Mouse (Mus musculus) hindbrain, embryonic 10.5 days (tissue): ENCODE results near the gene Ctns. TPM values are rescaled to one million over a fixed set of nuclear protein-coding genes. Genes with fewer than 3 reads are reported as not detected.

ENCODE experiments used
- DNase-seq: peaks from one replicate; pipeline ENCODE4 v3.0.0-alpha.2; 2017; ENCODE audit warnings: low spot score
- H3K27ac ChIP-seq: fragments of 300-500 bp; sonication (generic); 2 replicates; pipeline ENCODE4 v1.5.1; 2016; ENCODE audit warnings: mild to moderate bottlenecking, moderate library complexity
- H3K27me3 ChIP-seq: fragments of 300-500 bp; sonication (generic); 2 replicates; pipeline ENCODE4 v1.6.1; 2016; ENCODE audit warnings: mild to moderate bottlenecking; ENCODE audit not compliant: poor library complexity, insufficient read depth, severe bottlenecking
- H3K36me3 ChIP-seq: fragments of 300-500 bp; sonication (generic); 2 replicates; pipeline ENCODE4 v1.6.1; 2016; ENCODE audit warnings: mild to moderate bottlenecking, moderate library complexity
- H3K4me1 ChIP-seq: fragments of 300-500 bp; sonication (generic); replicated peaks from 2 replicates; pipeline ENCODE4 v1.6.1; 2016; ENCODE audit warnings: mild to moderate bottlenecking
- H3K4me3 ChIP-seq: fragments of 300-500 bp; sonication (generic); 2 replicates; pipeline ENCODE4 v1.5.1; 2016; ENCODE audit warnings: mild to moderate bottlenecking, moderate library complexity
- H3K9me3 ChIP-seq: fragments of 300-500 bp; sonication (generic); 2 replicates; pipeline ENCODE4 v1.6.1; 2016; ENCODE audit warnings: mild to moderate bottlenecking, moderate library complexity
- WGBS: fragments of 180-500 bp; shearing (Covaris S2); methylation state at CpG from one replicate; pipeline ENCODE4 v1.1.7; 2016; 5-methylcytosine and 5-hydroxymethylcytosine counted together
- polyA plus RNA-seq: library from polyadenylated mRNA; unstranded; fragments of >200 nt; fragmentation: Nextera tagmentation; extraction: Ambion mirVana; gene quantifications from 2 replicates; pipeline ENCODE4 v1.2.1, GENCODE M21; 2016

Gene Ctns
- polyA plus RNA-seq, 1 experiment from 2014 or later, result 19.9 TPM

DNA sequence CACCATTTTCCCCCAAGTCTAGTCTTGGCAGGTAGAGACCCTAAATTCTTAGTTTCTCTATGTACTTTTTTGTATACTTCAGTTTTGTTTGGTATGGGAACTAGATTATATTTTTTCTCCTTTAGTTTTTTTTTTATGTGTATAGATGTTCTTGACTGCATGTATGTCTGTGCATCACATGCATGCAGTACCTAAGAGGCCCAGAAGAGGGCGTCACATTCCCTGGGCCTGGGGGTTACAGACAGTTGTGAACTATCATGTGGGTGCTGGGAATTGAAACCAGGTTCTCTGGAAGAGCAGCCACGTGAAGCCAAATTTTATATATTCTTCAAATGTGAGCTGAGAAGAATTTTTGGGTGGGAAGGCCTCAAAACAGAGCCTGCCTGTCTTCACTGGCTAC, 20.8 kb upstream of the Ctns start:
- no peaks in the 10 kb centered on the region for H3K27me3 ChIP-seq
- no peaks in the 10 kb centered on the region for H3K9me3 ChIP-seq
- no peak overlapping the region for H3K27ac ChIP-seq
- no peak for DNase-seq
- no peaks in the 10 kb centered on the region for H3K4me1 ChIP-seq
- H3K36me3 ChIP-seq, result no peaks in the 10 kb centered on the region
- WGBS, result 56% methylated on average over 2 of the region's 2 CpGs
- no peak overlapping the region for H3K4me3 ChIP-seq

DNA sequence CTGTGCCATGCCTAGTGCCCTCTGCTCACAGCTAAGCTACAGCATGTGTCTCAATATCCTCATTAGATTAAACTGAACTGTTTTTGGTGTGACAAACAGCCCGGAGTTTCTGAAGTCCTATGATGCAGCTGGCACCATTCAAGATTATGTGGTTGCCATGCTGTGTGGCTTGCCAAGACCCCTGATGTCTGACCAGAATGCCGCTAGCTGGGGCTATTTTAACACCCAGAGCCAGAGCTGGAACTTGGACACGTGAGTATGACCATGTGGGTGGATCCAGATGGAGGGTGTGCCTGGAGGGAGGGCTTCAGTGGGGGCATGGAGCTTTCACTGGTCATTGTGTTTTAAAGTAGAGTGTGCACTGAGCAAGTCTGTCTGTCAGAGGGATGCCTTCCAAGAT, 15.1 kb upstream of the Ctns start:
- H3K4me3 ChIP-seq, result no peak overlapping the region
- WGBS, result 82% methylated on average over 3 of the region's 3 CpGs
- DNase-seq, result no peak

DNA sequence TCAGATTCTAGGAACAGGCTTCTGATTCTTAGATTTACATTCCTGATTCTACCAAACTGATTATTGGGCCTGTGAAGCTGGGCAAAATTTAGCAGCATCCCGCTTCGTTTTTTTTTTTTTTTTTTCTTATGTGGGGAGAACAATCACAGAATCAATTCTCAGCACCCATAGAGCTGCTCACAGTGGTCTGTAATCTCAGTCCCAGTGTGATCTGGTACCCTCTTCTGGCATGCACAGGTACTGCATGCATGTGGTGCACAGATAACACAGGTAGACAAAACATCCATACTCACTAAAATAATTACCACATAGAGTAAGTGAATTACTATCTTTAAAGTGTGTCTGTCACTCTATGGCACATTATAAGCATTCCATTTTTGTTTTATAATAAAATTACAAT, 8.8 kb upstream of the Ctns start:
- DNase-seq, result no peak
- H3K4me1 ChIP-seq, result no peaks in the 10 kb centered on the region
- 87% methylated on average over 2 of the region's 2 CpGs for WGBS
- H3K36me3 ChIP-seq, result no peaks in the 10 kb centered on the region
- H3K27me3 ChIP-seq, result 0 out of 2 replicates have a peak, but pooled peaks cover 2% of the 10 kb centered on the region
- H3K9me3 ChIP-seq, result no peaks in the 10 kb centered on the region
- no peak overlapping the region for H3K27ac ChIP-seq
- no peak overlapping the region for H3K4me3 ChIP-seq

More for the DNA sequence above, 15.1 kb upstream of the Ctns start:
- no peaks in the 10 kb centered on the region for H3K27me3 ChIP-seq
- no peaks in the 10 kb centered on the region for H3K36me3 ChIP-seq
- no peaks in the 10 kb centered on the region for H3K4me1 ChIP-seq
- H3K9me3 ChIP-seq, result no peaks in the 10 kb centered on the region
- H3K27ac ChIP-seq, result no peak overlapping the region

DNA sequence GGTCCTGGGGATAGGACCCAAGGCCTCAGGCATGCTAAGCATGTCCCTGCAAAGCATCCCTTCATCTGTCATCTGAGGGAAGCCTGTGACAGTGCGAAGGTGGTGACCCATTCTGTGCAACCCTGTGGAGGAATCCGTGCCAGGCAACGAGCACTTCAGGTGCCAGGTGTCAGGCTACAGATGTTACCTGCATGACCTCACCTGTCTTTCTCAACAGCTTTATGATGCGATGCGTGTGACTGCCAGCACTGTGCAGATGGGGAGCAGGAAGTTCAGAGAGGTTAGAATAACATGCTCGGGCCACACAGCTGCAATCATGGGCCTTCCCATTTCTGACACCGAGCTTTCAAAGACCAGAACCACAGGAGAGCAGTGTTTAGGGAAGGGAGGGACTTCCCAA, 6.4 kb upstream of the Ctns start:
- Histone ChIP-seq H3K27me3 (peaks cover 9% of the 10 kb centered on the region), H3K36me3 (no peaks in the 10 kb centered on the region), H3K27ac (no peak overlapping the region), H3K9me3 (no peaks in the 10 kb centered on the region), H3K4me1 (no peaks in the 10 kb centered on the region), H3K4me3 (no peak overlapping the region)
- WGBS, result 80% methylated on average over 7 of the region's 7 CpGs
- DNase-seq, result no peak

DNA sequence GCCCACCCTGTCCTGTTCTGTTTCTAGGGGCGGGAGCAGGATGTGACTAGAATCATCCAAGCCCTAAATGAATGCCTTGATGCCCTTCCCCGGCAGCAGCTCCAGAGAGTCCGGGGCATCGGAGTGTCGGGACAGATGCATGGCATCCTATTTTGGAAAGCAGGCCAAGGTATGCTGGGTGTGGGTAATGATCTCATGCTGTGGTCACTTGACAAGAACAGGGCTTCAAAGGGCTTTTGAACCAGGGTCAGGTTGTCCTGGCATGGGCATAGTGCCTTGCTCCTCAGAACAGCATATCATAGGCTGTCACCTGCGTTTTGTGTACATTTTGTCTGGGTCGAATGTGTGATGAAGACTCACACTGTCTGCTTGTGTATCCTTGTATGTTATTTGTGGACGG, 5.1 kb upstream of the Ctns start:
- Histone ChIP-seq H3K4me3 (no peak overlapping the region), H3K27me3 (peaks cover 15% of the 10 kb centered on the region), H3K27ac (no peak overlapping the region), H3K36me3 (no peaks in the 10 kb centered on the region), H3K4me1 (peaks cover 8% of the 10 kb centered on the region), H3K9me3 (no peaks in the 10 kb centered on the region)
- WGBS, result 87% methylated on average over 8 of the region's 8 CpGs
- no peak for DNase-seq

DNA sequence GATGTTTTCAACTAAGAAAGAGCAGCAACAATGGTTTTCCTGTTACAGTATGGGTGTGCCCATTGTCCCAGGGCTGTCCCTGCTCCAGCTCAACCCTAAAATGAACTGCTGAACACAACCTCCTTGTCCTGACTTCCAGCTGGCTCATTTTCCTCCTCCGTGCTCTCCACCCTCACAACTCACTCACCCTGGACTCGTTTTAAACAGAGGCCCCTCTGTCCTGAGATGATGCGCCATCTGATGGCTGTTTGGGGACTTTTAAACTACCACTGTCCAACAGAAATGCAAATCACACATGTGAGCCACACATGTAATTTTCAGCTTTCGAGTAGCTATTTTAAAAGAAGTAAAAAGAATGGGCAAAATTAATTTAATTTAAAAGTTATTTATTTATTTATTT, 2.8 kb upstream of the Ctns start:
- Histone ChIP-seq H3K4me1 (peaks cover 22% of the 10 kb centered on the region), H3K27me3 (peaks cover 15% of the 10 kb centered on the region), H3K27ac (no peak overlapping the region), H3K4me3 (no peak overlapping the region), H3K9me3 (no peaks in the 10 kb centered on the region), H3K36me3 (no peaks in the 10 kb centered on the region)
- no peak for DNase-seq
- 42% methylated on average over 4 of the region's 4 CpGs for WGBS

DNA sequence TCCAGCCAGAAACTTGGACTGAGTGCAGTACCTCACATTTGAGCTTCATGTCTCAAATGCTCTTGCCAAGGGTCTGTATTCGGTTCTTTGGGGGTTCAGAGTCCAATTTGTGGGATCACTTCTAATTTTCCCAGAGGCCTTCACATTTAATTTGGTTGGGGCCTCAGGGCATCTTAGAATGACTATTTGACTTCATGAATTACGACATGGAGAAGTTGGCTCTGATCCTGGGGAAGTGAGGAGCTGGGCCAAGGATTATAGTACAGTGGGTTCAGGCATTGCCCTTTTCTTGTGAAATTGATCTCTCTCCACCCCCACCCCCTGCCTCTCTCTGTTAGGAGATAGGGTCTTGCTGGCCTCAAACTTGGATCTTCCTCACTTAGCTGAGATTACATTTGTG, 2.2 kb upstream of the Ctns start:
- Histone ChIP-seq H3K4me3 (no peak overlapping the region), H3K4me1 (peaks cover 22% of the 10 kb centered on the region), H3K27ac (no peak overlapping the region), H3K27me3 (peaks cover 15% of the 10 kb centered on the region), H3K36me3 (peaks cover under 1% of the 10 kb centered on the region; the same call in 1 of the 2 replicates), H3K9me3 (no peaks in the 10 kb centered on the region)
- WGBS, result 77% methylated on average over 2 of the region's 2 CpGs
- no peak for DNase-seq

DNA sequence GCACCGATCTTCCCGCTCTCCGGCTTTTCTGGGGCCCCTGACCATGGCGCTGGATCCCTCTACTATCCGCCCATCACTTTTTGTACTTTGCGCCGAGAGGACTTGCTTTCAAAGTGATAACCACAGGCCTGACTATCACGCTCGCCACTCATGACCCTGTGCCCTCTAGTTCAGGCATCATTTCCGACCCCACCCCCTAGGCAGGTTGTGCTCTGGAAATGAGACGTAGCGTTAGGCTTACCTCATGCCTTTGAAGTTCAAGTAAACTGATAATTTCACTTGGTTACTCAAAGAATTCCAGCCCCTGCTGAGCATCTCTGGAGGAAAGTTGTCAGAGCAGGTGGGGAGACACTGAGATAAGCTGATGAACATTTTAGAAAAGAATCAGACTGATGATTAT, 1.0 kb upstream of the Ctns start:
- peak overlapping the region; percentile 73 for H3K4me3 ChIP-seq
- peaks cover 12% of the 10 kb centered on the region; the same call in 1 of the 2 replicates for H3K36me3 ChIP-seq
- H3K4me1 ChIP-seq, result peaks cover 22% of the 10 kb centered on the region
- no peak for DNase-seq
- peak overlapping the region; percentile 86; the same call in 1 of the 2 replicates for H3K27ac ChIP-seq
- 5% methylated on average over 12 of the region's 12 CpGs for WGBS
- no peaks in the 10 kb centered on the region for H3K9me3 ChIP-seq
- peaks cover 15% of the 10 kb centered on the region for H3K27me3 ChIP-seq

DNA sequence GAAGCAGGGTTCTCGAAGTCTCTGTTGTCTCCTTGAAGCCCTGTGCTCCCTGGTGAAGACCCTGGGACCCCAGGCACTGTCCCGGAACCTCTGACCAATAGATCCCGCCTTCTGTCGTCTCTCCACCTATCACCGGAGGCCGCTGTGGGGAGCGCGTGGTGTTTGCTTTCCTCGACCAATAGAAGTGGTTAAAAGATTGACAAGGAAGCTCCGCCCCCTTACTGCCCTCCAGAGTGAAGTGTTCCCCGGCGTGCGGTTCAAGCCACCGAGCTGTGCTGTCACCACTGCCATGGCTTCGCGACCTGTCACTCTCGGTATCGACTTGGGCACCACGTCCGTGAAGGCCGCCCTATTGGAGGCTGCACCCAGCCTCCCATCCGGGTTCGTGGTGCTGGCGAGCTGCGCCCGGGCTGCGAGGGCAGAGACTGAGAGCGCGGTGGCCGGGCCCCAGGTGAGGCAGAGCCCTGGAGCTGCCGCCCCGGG, 429 bp upstream of the Ctns start, which contains the start of gene Shpk:
Shpk (plus strand) TSS at position 231 of the 483 bp plus-strand sequence.
- WGBS, result under 1% methylated on average over 32 of the region's 32 CpGs
- peak within 1 kb of the TSS; percentile 86 for H3K27ac ChIP-seq
- peaks cover 15% of the 10 kb centered on the region for H3K27me3 ChIP-seq

DNA sequence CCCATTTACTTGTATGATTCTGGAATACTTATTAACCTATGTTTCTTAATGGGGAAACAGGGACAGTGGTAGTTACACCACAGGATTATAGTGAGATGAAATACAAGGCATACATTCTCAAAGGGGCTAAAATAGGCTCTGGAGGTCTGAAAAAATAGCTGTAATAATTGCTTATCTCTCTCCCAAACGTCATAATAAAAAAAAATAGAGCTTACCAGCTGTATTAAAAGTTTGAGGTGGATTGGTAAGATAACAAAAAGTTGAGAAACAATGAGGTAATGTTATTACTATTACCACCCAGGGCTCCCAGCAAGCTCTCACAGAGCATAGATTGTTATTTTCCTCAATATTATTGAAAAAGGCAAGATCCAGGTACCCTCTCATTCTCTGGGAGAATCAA, 652 bp downstream of the Ctns start:
- no peaks in the 10 kb centered on the region for H3K9me3 ChIP-seq
- H3K27ac ChIP-seq, result peak overlapping the region; percentile 86; the same call in 1 of the 2 replicates
- DNase-seq, result no peak
- H3K27me3 ChIP-seq, result peaks cover 15% of the 10 kb centered on the region
- peak overlapping the region; percentile 73 for H3K4me3 ChIP-seq
- H3K4me1 ChIP-seq, result peaks cover 22% of the 10 kb centered on the region
- peaks cover 18% of the 10 kb centered on the region; the same call in 1 of the 2 replicates for H3K36me3 ChIP-seq
- WGBS, result 2% methylated on average over 1 of the region's 1 CpGs

More for the DNA sequence above, 429 bp upstream of the Ctns start, which contains the start of gene Shpk:
- peak; percentile 93 for DNase-seq
- Histone ChIP-seq H3K36me3 (peaks cover 18% of the 10 kb centered on the region; the same call in 1 of the 2 replicates), H3K9me3 (no peaks in the 10 kb centered on the region), H3K4me3 (peak within 1 kb of the TSS; percentile 73), H3K4me1 (peaks cover 22% of the 10 kb centered on the region)

DNA sequence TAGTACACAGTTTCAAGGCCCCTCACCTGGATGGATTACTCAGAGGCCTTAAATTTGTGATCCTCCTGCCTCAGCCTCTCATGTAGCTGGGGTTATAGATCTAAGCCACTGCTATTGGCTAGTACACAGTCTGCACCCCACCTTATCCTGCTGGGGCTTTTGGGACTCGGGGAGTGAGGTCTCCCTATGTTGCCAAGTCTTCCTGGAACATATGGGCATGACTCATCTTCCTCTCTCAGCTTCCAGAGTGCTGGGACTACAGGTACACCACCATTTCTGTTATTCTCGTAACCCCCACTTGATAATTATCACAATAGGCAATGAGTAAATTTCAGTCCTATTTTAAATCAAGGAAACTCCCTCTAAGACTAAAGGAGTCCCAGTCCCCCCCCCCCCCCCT, 4.4 kb downstream of the Ctns start:
- Histone ChIP-seq H3K36me3 (peaks cover 55% of the 10 kb centered on the region), H3K27me3 (no peaks in the 10 kb centered on the region), H3K27ac (no peak overlapping the region), H3K4me1 (peaks cover 16% of the 10 kb centered on the region), H3K4me3 (no peak overlapping the region), H3K9me3 (no peaks in the 10 kb centered on the region)
- no peak for DNase-seq
- WGBS, result 74% methylated on average over 2 of the region's 2 CpGs

DNA sequence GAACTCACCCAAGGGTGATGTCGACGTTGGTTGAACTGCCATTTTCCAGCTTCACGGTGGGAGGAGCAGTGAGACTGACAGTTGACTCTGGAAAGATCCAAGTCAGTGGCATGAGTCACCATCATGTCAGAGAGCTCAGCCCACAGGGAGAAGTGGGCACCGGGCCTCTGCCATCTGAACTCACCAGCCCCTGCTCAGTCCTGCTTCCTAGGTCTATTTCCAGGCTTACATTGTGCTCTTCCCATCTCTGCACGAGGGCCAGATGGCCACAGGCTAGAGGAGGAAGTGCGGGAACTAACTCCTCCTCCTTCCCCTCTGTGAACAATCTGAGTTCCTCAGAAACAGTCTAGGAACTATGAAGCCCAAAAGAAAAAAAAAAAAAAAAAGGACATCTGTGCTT, 5.8 kb downstream of the Ctns start:
- no peak overlapping the region for H3K27ac ChIP-seq
- H3K4me1 ChIP-seq, result peaks cover 7% of the 10 kb centered on the region
- no peak overlapping the region for H3K4me3 ChIP-seq
- peaks cover 69% of the 10 kb centered on the region for H3K36me3 ChIP-seq
- H3K27me3 ChIP-seq, result no peaks in the 10 kb centered on the region
- no peaks in the 10 kb centered on the region for H3K9me3 ChIP-seq
- WGBS, result 86% methylated on average over 6 of the region's 6 CpGs
- no peak for DNase-seq

DNA sequence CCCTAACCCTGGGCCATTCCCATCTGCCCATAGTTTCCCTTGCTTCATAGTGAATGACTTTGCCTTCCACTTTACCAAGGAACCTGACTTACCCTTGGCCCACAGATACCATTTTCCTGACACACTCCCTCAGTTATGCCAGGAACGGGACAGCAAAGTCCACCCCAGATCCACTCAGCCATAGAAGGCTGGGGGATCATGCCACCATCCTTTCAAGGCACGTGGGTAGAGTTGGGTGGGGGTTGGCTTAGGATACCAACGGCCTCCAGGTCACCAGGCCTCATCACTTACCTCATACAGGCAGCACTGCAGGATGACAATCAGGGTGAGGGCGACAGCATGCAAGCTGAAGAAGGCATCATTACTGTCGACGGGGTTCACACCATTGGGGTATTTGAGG, 11.6 kb downstream of the Ctns start:
- H3K36me3 ChIP-seq, result peaks cover 98% of the 10 kb centered on the region
- no peak for DNase-seq
- WGBS, result 87% methylated on average over 6 of the region's 6 CpGs
- H3K4me1 ChIP-seq, result no peaks in the 10 kb centered on the region
- H3K9me3 ChIP-seq, result no peaks in the 10 kb centered on the region
- H3K27me3 ChIP-seq, result no peaks in the 10 kb centered on the region
- H3K27ac ChIP-seq, result no peak overlapping the region
- no peak overlapping the region for H3K4me3 ChIP-seq
